Mouse (Mus musculus) urinary bladder, adult 18-20 months (tissue): ENCODE results near the gene Vwc2l.

Experiments used
- DNase-seq, 2 experiments: peaks; one replicate each; pipeline ENCODE4 v3.0.0; 2022; ENCODE audit warnings: low spot score in 2 of 2, mixed read lengths in 2 of 2

The Vwc2l gene

DNA sequence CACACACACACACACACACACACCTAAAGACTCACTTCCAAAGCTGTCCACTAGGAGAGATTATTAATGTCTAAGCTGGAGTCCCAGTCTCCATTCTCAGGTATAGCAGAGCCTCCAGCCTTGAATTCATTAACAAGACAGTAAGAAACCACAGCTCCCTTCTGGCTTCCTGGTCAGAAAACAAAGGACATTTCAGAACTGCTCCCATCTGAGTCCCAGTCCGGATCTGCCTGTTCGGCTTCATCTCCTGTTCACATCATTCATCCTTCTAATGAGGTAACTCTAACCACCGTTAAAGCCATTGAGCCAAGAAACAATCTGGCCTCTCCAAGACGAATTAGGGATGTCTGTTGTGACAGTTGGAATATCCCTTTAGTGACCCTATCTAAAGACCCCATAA is 185.7 kb downstream of the Vwc2l start:
- DNase-seq = no peak

DNA sequence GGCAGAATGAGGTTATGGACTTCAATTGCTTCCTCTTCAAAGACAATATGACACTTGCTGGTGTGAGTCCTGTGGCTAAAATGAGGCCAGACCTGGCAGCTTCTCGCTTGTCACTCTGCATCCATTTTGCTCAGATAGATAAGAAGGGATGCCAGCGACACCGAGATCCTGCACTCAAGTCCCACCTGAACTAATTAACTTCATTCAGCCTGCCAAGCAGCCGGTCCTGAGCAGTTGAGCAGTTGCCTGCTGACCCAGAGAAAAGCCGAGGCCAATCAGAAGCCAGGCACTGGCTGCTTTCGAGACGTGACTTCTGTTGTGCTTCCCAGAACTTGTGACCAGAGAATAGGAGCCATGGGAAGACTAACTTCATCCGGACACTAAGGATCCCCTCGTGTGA is 187.6 kb downstream of the Vwc2l start:
- no peak for DNase-seq

DNA sequence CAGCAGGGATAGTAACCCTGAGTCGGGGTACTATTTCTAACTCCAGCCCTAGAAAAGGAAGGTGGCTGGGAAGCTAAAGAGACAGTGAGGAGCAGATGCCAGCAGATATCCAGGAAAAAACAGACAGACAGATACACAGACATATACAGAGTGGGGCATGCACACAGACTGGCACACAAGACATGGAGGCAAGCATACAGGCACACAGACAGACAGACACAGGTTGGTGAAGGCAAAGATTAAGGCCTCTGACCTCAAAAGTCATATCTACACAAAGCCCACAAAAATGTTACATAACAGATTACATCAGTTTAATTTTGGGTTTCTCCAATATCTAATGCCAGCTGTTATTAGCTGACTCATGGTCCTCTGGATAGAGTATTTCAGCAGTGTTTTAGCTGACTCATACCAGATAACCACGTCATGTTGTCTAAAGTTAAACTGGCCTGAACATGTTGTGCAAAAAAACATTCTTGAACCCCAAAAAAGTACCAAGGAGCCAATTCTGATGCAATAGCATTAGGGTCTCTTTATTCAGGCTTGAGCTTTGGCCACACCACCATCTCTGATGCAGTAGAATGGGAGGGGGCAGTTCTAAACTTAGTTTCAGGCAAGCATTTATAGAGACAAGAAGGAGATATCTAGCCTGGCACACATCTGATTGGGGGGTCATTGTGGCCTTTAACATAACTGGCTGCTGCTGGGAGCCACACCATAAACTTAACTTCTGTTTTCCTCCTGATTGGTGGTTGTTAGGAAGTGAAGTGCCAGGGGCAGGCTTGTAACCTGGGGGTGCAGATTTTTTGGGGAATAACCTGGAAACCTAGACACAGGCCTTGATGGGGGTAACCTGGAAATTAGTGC is 192.9 kb downstream of the Vwc2l start:
- DNase-seq = no peak

DNA sequence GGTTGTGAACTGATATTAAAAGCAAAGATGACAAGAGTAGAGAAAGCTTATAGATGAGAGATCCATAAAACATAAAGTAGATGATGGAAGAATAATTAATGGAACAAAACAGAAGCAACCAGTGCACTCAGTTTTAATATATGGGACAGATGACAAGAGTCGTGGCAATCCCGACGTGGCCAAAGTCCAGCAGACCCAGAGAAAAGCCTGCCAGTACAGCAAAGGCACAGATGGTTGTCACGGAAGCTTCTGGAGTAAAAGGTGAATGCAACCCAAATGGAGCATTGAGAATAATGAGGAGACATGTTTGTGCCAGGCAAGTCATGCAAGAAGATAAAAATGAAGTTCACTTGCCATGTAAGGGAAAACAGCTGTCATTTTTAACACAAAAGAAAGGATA is 207.5 kb downstream of the Vwc2l start:
- DNase-seq = no peak
